Mouse (Mus musculus): ENCODE measurements around the gene Sdc3. TPM values are rescaled to one million over a fixed set of nuclear protein-coding genes. Genes with fewer than 3 reads are reported as not detected.

Gene Sdc3
- polyA plus RNA-seq, 1 experiment from 2014 or later, result 18.7 TPM

- Histone ChIP-seq H3K4me1 (peaks cover 77% of the 10 kb centered on the region), H3K4me3 (no peak overlapping the region), H3K9me3 (no peaks in the 10 kb centered on the region), H3K27me3 (ENCODE audit: poor library complexity, severe bottlenecking) (peaks cover 97% of the 10 kb centered on the region), H3K36me3 (replicated peaks) (no peaks in the 10 kb centered on the region), H3K27ac (no peak overlapping the region)
- DNase-seq (ENCODE audit: extremely low spot score, low spot score), result no peak
- 39% methylated on average over 11 of the region's 11 CpGs for WGBS
Observed at GRCm38 (mm10) chr4:130838585-130838984, 46.2 kb downstream of the Sdc3 start.

GRCm38 (mm10) chr4:130841107-130841840 lies 48.9 kb downstream of the Sdc3 start:
- DNase-seq (ENCODE audit: extremely low spot score, low spot score), result peak; percentile 34
- no peaks in the 10 kb centered on the region for H3K36me3 ChIP-seq (replicated peaks)
- WGBS, result 63% methylated on average over 8 of the region's 8 CpGs
- no peak overlapping the region for H3K4me3 ChIP-seq
- H3K4me1 ChIP-seq, result peaks cover 62% of the 10 kb centered on the region
- peaks cover 80% of the 10 kb centered on the region for H3K27me3 ChIP-seq (ENCODE audit: poor library complexity, severe bottlenecking)
- H3K27ac ChIP-seq, result peak overlapping the region; percentile 66; the same call in 1 of the 2 replicates
- no peaks in the 10 kb centered on the region for H3K9me3 ChIP-seq

- no peaks in the 10 kb centered on the region for H3K4me1 ChIP-seq
- no peaks in the 10 kb centered on the region for H3K36me3 ChIP-seq (replicated peaks)
- H3K4me3 ChIP-seq, result no peak overlapping the region
- no peak overlapping the region for H3K27ac ChIP-seq
- peaks cover 13% of the 10 kb centered on the region; the same call in 1 of the 2 replicates for H3K27me3 ChIP-seq (ENCODE audit: poor library complexity, severe bottlenecking)
- 86% methylated on average over 14 of the region's 14 CpGs for WGBS
- DNase-seq (ENCODE audit: extremely low spot score, low spot score), result no peak
- no peaks in the 10 kb centered on the region for H3K9me3 ChIP-seq
Observed at GRCm38 (mm10) chr4:130848814-130849213, 56.5 kb downstream of the Sdc3 start.

- H3K27me3 ChIP-seq (ENCODE audit: poor library complexity, severe bottlenecking), result peaks cover 53% of the 10 kb centered on the region
- no peaks in the 10 kb centered on the region for H3K9me3 ChIP-seq
- no peak for DNase-seq (ENCODE audit: extremely low spot score, low spot score)
- no peak overlapping the region for H3K4me3 ChIP-seq
- 71% methylated on average over 8 of the region's 8 CpGs for WGBS
- no peak overlapping the region for H3K27ac ChIP-seq
- no peaks in the 10 kb centered on the region for H3K36me3 ChIP-seq (replicated peaks)
- H3K4me1 ChIP-seq, result peaks cover 13% of the 10 kb centered on the region
Observed at GRCm38 (mm10) chr4:130857661-130858060, 65.3 kb downstream of the Sdc3 start.

- Histone ChIP-seq H3K27ac (no peak overlapping the region), H3K9me3 (no peaks in the 10 kb centered on the region), H3K27me3 (ENCODE audit: poor library complexity, severe bottlenecking) (peaks cover 66% of the 10 kb centered on the region), H3K4me3 (no peak overlapping the region), H3K36me3 (replicated peaks) (no peaks in the 10 kb centered on the region), H3K4me1 (peaks cover 13% of the 10 kb centered on the region)
- WGBS, result 98% methylated on average over 7 of the region's 7 CpGs
- DNase-seq (ENCODE audit: extremely low spot score, low spot score), result no peak
Observed at GRCm38 (mm10) chr4:130858880-130859279, 66.5 kb downstream of the Sdc3 start.

GRCm38 (mm10) chr4:130859467-130859866 lies 67.1 kb downstream of the Sdc3 start:
- no peaks in the 10 kb centered on the region for H3K36me3 ChIP-seq (replicated peaks)
- H3K27ac ChIP-seq, result no peak overlapping the region
- H3K27me3 ChIP-seq (ENCODE audit: poor library complexity, severe bottlenecking), result peaks cover 72% of the 10 kb centered on the region
- WGBS, result 75% methylated on average over 8 of the region's 8 CpGs
- H3K4me1 ChIP-seq, result peaks cover 13% of the 10 kb centered on the region
- H3K9me3 ChIP-seq, result no peaks in the 10 kb centered on the region
- no peak overlapping the region for H3K4me3 ChIP-seq
- no peak for DNase-seq (ENCODE audit: extremely low spot score, low spot score)

GRCm38 (mm10) chr4:130860902-130861652 lies 68.7 kb downstream of the Sdc3 start:
- DNase-seq (ENCODE audit: extremely low spot score, low spot score), result no peak
- H3K27me3 ChIP-seq (ENCODE audit: poor library complexity, severe bottlenecking), result peaks cover 88% of the 10 kb centered on the region
- peaks cover 27% of the 10 kb centered on the region for H3K4me1 ChIP-seq
- 54% methylated on average over 15 of the region's 15 CpGs for WGBS
- H3K4me3 ChIP-seq, result peak overlapping the region; percentile 40
- no peaks in the 10 kb centered on the region for H3K36me3 ChIP-seq (replicated peaks)
- H3K9me3 ChIP-seq, result no peaks in the 10 kb centered on the region
- H3K27ac ChIP-seq, result peak overlapping the region; percentile 25; the same call in 1 of the 2 replicates

- Histone ChIP-seq H3K4me1 (peaks cover 34% of the 10 kb centered on the region), H3K27me3 (ENCODE audit: poor library complexity, severe bottlenecking) (peaks cover 88% of the 10 kb centered on the region), H3K9me3 (no peaks in the 10 kb centered on the region), H3K27ac (peak overlapping the region; percentile 25; the same call in 1 of the 2 replicates), H3K36me3 (replicated peaks) (no peaks in the 10 kb centered on the region), H3K4me3 (peak overlapping the region; percentile 40)
- peak; percentile 60 for DNase-seq (ENCODE audit: extremely low spot score, low spot score)
- 2% methylated on average over 30 of the region's 30 CpGs for WGBS
Observed at GRCm38 (mm10) chr4:130861653-130862208, 69.4 kb downstream of the Sdc3 start.

- H3K27ac ChIP-seq, result no peak overlapping the region
- WGBS, result 81% methylated on average over 5 of the region's 5 CpGs
- peaks cover 88% of the 10 kb centered on the region for H3K27me3 ChIP-seq (ENCODE audit: poor library complexity, severe bottlenecking)
Observed at GRCm38 (mm10) chr4:130862538-130862937, 70.2 kb downstream of the Sdc3 start.

GRCm38 (mm10) chr4:130865460-130865859 lies 73.1 kb downstream of the Sdc3 start:
- peaks cover 98% of the 10 kb centered on the region for H3K27me3 ChIP-seq (ENCODE audit: poor library complexity, severe bottlenecking)
- H3K36me3 ChIP-seq (replicated peaks), result no peaks in the 10 kb centered on the region
- peak overlapping the region; percentile 18; the same call in 1 of the 2 replicates for H3K4me3 ChIP-seq
- 21% methylated on average over 9 of the region's 9 CpGs for WGBS
- 0 out of 2 replicates have a peak overlapping the region, but pooled peaks have one; percentile 15 for H3K27ac ChIP-seq
- H3K9me3 ChIP-seq, result no peaks in the 10 kb centered on the region
- no peak for DNase-seq (ENCODE audit: extremely low spot score, low spot score)
- H3K4me1 ChIP-seq, result peaks cover 35% of the 10 kb centered on the region

More at GRCm38 (mm10) chr4:130862538-130862937, 70.2 kb downstream of the Sdc3 start:
- Histone ChIP-seq H3K36me3 (replicated peaks) (no peaks in the 10 kb centered on the region), H3K4me1 (peaks cover 35% of the 10 kb centered on the region), H3K9me3 (no peaks in the 10 kb centered on the region), H3K4me3 (no peak overlapping the region)
- no peak for DNase-seq (ENCODE audit: extremely low spot score, low spot score)

- Histone ChIP-seq H3K4me3 (peak overlapping the region; percentile 18; the same call in 1 of the 2 replicates), H3K4me1 (peaks cover 35% of the 10 kb centered on the region), H3K27ac (peak overlapping the region; percentile 31; the same call in 1 of the 2 replicates), H3K9me3 (no peaks in the 10 kb centered on the region), H3K36me3 (replicated peaks) (no peaks in the 10 kb centered on the region), H3K27me3 (ENCODE audit: poor library complexity, severe bottlenecking) (peaks cover 94% of the 10 kb centered on the region)
- 21% methylated on average over 8 of the region's 8 CpGs for WGBS
- peak; percentile 83 for DNase-seq (ENCODE audit: extremely low spot score, low spot score)
Observed at GRCm38 (mm10) chr4:130865901-130866371, 73.6 kb downstream of the Sdc3 start.

- Histone ChIP-seq H3K36me3 (replicated peaks) (no peaks in the 10 kb centered on the region), H3K9me3 (no peaks in the 10 kb centered on the region), H3K27me3 (ENCODE audit: poor library complexity, severe bottlenecking) (peaks cover 94% of the 10 kb centered on the region), H3K27ac (no peak overlapping the region), H3K4me1 (peaks cover 31% of the 10 kb centered on the region), H3K4me3 (no peak overlapping the region)
- WGBS, result 72% methylated on average over 6 of the region's 6 CpGs
- no peak for DNase-seq (ENCODE audit: extremely low spot score, low spot score)
Observed at GRCm38 (mm10) chr4:130867940-130868339, 75.6 kb downstream of the Sdc3 start.
